Mouse (Mus musculus) embryonic facial prominence, embryonic 10.5 days (tissue): ENCODE results near the gene Riox2. TPM values are rescaled to one million over a fixed set of nuclear protein-coding genes. Genes with fewer than 3 reads are reported as not detected.

ENCODE experiments used
- DNase-seq: peaks from one replicate; pipeline ENCODE4 v3.0.0-alpha.2; 2017; ENCODE audit warnings: low spot score
- H3K27ac ChIP-seq: fragments of 300-500 bp; sonication (generic); replicated peaks from 2 replicates; pipeline ENCODE4 v1.5.1; 2016; ENCODE audit warnings: mild to moderate bottlenecking
- H3K27me3 ChIP-seq: fragments of 300-500 bp; sonication (generic); replicated peaks from 2 replicates; pipeline ENCODE4 v1.6.1; 2016; ENCODE audit warnings: low read depth, mild to moderate bottlenecking; ENCODE audit not compliant: poor library complexity, severe bottlenecking
- H3K36me3 ChIP-seq: fragments of 300-500 bp; sonication (generic); replicated peaks from 2 replicates; pipeline ENCODE4 v1.6.1; 2016; ENCODE audit warnings: mild to moderate bottlenecking, moderate library complexity
- H3K4me1 ChIP-seq: fragments of 300-500 bp; sonication (generic); 2 replicates; pipeline ENCODE4 v1.6.1; 2016
- H3K4me3 ChIP-seq: fragments of 300-500 bp; sonication (generic); 2 replicates; pipeline ENCODE4 v1.5.1; 2016; ENCODE audit warnings: mild to moderate bottlenecking, moderate library complexity
- H3K9me3 ChIP-seq: fragments of 300-500 bp; sonication (generic); 2 replicates; pipeline ENCODE4 v1.6.1; 2016; ENCODE audit warnings: mild to moderate bottlenecking
- WGBS: fragments of 180-500 bp; shearing (Covaris S2); methylation state at CpG from one replicate; pipeline ENCODE4 v1.1.7; 2016; 5-methylcytosine and 5-hydroxymethylcytosine counted together
- polyA plus RNA-seq: library from polyadenylated mRNA; unstranded; fragments of >200 nt; fragmentation: Nextera tagmentation; extraction: Ambion mirVana; gene quantifications from 2 replicates; pipeline ENCODE4 v1.2.1, GENCODE M21; 2016

The Riox2 gene
- polyA plus RNA-seq, 1 experiment from 2014 or later = 37.1 TPM

DNA sequence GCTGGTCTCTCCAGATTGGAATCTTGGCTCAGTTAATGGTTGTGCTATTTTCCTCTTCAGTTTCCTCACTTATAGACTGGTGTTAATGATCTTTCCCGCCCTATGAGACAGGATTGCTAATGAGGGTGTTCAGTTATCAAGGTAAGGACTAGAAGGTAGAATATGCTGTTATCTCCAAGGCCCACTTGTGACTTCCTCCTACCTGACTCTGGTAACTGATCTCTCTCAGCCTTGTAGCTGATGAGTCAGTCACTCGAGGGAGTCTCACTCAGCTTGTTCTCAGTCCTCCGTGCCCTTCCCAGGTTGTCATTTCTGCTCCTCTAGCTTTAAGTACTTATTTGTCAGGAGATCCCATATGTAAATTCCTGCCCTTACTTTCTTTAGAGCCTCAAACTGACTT is 6.4 kb downstream of the Riox2 start:
- DNase-seq = no peak
- 90% methylated on average over 3 of the region's 3 CpGs for WGBS
- Histone ChIP-seq H3K4me1 (peaks cover 2% of the 10 kb centered on the region), H3K27me3 (no peaks in the 10 kb centered on the region), H3K4me3 (no peak overlapping the region), H3K9me3 (no peaks in the 10 kb centered on the region), H3K36me3 (peaks cover 73% of the 10 kb centered on the region), H3K27ac (no peak overlapping the region)

DNA sequence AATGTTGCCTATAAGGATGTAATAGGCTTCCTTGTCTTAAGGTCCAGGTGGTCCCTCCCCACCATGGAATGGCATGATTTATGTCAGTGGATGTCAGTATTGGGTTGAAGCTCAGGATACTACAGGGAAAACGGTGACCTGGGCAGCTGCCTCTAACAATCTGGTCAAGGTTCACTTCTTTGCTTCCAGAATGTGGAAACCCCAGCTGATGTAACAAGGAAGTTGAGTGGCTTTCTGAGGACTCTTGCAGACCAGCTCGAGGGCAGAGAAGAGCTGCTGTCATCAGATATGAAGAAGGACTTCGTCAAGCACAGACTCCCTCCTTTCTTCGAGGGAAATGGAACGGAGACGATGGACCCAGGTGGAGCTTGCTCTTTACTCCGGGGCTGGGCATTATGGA is 15.7 kb downstream of the Riox2 start:
- Histone ChIP-seq H3K4me3 (no peak overlapping the region), H3K4me1 (no peaks in the 10 kb centered on the region), H3K27me3 (no peaks in the 10 kb centered on the region), H3K27ac (no peak overlapping the region), H3K9me3 (no peaks in the 10 kb centered on the region), H3K36me3 (peaks cover 94% of the 10 kb centered on the region)
- no peak for DNase-seq
- 88% methylated on average over 7 of the region's 7 CpGs for WGBS

GRCm38 (mm10) chr16:59487975-59488548 is 16.5 kb downstream of the Riox2 start:
- Histone ChIP-seq H3K9me3 (no peaks in the 10 kb centered on the region), H3K27me3 (no peaks in the 10 kb centered on the region), H3K4me3 (no peak overlapping the region), H3K36me3 (peaks cover 94% of the 10 kb centered on the region), H3K27ac (no peak overlapping the region), H3K4me1 (no peaks in the 10 kb centered on the region)
- no peak for DNase-seq
- WGBS = 94% methylated on average over 9 of the region's 9 CpGs

GRCm38 (mm10) chr16:59493199-59493598 is 21.6 kb downstream of the Riox2 start:
- no peak overlapping the region for H3K27ac ChIP-seq
- H3K27me3 ChIP-seq = no peaks in the 10 kb centered on the region
- H3K4me1 ChIP-seq = no peaks in the 10 kb centered on the region
- peaks cover 78% of the 10 kb centered on the region for H3K36me3 ChIP-seq
- DNase-seq = no peak
- WGBS = 92% methylated on average over 14 of the region's 14 CpGs
- no peaks in the 10 kb centered on the region for H3K9me3 ChIP-seq
- H3K4me3 ChIP-seq = no peak overlapping the region

DNA sequence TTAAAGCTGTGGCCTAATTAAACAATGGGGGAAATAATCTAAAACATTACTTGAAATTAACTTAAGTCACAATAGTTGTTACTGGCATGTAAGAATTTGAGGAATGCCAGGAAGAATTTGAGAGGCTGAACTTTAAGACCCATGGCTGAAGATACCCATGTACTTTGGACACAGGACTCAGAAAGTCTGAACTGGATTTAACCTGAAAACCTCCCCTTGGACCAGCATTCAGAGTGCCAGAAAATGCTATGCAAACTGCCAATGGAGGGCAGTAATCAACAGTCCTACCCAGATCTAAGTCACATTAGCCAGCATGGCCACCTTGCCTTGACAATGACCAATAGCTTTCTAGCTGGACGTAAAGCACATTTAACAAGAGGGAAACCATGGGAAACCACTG is 26.4 kb downstream of the Riox2 start:
- H3K36me3 ChIP-seq = peaks cover 60% of the 10 kb centered on the region
- H3K27ac ChIP-seq = no peak overlapping the region
- H3K4me3 ChIP-seq = no peak overlapping the region
- H3K4me1 ChIP-seq = no peaks in the 10 kb centered on the region
- H3K9me3 ChIP-seq = no peaks in the 10 kb centered on the region
- WGBS = 87% methylated on average over 1 of the region's 1 CpGs
- no peak for DNase-seq
- H3K27me3 ChIP-seq = no peaks in the 10 kb centered on the region

DNA sequence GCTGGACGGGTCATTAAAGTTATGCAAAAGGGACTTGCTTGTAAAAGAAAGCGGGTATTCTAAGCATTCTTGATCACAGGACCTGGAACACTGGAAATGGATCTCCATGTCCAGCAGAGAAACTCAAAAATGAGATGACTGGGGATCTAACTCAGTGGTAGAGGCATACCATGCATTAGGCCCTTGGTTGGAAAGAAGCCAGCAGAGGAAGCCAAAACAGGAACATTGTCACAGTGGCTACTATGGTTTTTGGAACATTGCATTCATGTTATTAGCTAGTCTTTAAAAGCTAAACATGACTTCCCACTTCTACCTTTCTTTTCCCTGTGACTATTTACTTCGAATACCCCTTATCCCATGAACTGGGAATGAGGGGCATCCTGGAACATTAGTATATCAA is 27.6 kb downstream of the Riox2 start:
- Histone ChIP-seq H3K4me3 (no peak overlapping the region), H3K4me1 (no peaks in the 10 kb centered on the region), H3K27ac (no peak overlapping the region), H3K36me3 (peaks cover 48% of the 10 kb centered on the region), H3K27me3 (no peaks in the 10 kb centered on the region), H3K9me3 (no peaks in the 10 kb centered on the region)
- DNase-seq = no peak
- WGBS = 92% methylated on average over 3 of the region's 3 CpGs

- no peak overlapping the region for H3K4me3 ChIP-seq
- WGBS = 90% methylated on average over 5 of the region's 5 CpGs
Measured at GRCm38 (mm10) chr16:59509830-59510229, 38.3 kb downstream of the Riox2 start.

DNA sequence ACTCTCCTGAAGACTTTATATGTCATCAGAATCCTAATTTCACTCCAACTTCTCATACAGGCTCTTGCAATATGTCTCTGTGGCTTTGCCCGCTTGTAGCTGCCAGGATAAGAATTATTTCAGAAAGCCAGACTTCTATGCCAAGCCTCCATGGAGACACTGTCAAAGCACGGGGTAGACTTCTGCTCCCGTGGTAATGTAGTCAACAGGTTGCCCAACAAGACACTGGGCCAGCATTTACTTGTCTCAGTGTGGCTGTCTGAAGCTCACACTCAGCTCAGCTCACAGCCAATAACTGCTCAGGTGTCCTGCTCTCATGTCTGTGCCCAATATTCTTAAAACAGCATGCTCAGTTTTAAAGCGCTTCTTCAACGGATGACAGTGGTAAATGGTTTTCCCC is 43.6 kb downstream of the Riox2 start:
- WGBS = 95% methylated on average over 5 of the region's 5 CpGs
- peaks cover 15% of the 10 kb centered on the region for H3K4me1 ChIP-seq
- H3K9me3 ChIP-seq = peaks cover 5% of the 10 kb centered on the region; the same call in 1 of the 2 replicates
- H3K27ac ChIP-seq = no peak overlapping the region
- no peak for DNase-seq
- no peaks in the 10 kb centered on the region for H3K27me3 ChIP-seq
- H3K4me3 ChIP-seq = no peak overlapping the region
- H3K36me3 ChIP-seq = peaks cover 16% of the 10 kb centered on the region

More at GRCm38 (mm10) chr16:59509830-59510229, 38.3 kb downstream of the Riox2 start:
- no peaks in the 10 kb centered on the region for H3K4me1 ChIP-seq
- no peak overlapping the region for H3K27ac ChIP-seq
- peaks cover 35% of the 10 kb centered on the region for H3K36me3 ChIP-seq
- H3K27me3 ChIP-seq = no peaks in the 10 kb centered on the region
- DNase-seq = no peak
- H3K9me3 ChIP-seq = no peaks in the 10 kb centered on the region

DNA sequence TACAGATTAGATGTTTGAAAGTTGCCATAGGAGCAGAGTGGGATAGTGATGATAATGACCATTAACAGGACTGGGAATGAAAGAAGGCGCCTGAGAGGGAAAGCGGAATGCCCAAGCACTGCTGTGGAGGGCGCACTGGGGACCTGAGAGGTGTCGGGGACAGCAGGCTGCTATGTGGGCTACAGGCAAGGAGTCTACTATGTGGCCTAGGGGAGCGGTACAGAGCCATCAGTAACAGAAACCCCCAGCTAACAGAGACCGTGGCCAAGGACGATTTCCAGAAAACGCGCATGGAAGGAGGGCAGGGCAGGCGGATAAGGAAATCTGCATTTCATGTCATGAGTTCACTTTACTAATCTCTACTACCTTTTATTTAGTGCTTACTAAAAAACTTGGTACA is 45.4 kb downstream of the Riox2 start:
- H3K4me3 ChIP-seq = no peak overlapping the region
- peaks cover 15% of the 10 kb centered on the region for H3K4me1 ChIP-seq
- 92% methylated on average over 10 of the region's 10 CpGs for WGBS
- no peaks in the 10 kb centered on the region for H3K27me3 ChIP-seq
- peaks cover 16% of the 10 kb centered on the region; the same call in 1 of the 2 replicates for H3K36me3 ChIP-seq
- H3K27ac ChIP-seq = no peak overlapping the region
- H3K9me3 ChIP-seq = peaks cover 5% of the 10 kb centered on the region; the same call in 1 of the 2 replicates
- no peak for DNase-seq

DNA sequence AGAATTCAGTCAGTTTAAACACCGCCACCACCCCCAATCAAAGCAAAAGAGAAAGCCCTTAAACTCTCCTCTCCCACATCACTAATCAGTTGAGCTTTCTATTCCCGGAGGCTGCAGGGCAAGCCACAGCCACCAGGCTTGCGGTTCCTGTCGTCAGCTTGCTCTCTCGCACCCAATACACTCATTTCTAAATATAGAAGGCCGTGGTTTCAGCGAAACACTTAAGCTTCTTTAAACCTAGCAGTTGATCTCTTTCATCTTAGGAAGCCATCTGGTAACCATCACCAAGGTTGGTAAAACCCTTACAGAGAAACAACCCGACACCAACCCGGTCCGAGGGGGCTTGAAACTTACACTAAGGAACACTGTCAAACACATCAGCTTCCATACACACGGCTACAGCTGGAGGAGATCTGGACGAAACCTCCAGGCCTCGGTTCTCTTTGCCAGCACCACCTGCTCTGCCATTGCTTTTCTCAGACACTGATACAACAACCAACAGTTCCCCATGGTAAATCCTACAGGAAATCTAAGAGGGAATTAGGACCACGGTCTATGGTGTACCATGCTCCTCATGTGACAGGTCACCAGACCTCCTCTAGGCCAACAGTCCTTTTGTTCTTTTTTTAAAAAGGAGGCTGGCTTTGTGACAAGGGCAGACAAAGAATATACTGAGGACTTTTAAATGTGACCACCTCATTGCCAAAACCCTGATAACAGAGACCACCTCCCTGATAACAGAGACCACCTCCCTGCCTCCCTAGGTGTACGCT is 46.1 kb downstream of the Riox2 start:
- Histone ChIP-seq H3K36me3 (peaks cover 16% of the 10 kb centered on the region; the same call in 1 of the 2 replicates), H3K27me3 (no peaks in the 10 kb centered on the region), H3K9me3 (peaks cover 5% of the 10 kb centered on the region; the same call in 1 of the 2 replicates), H3K27ac (no peak overlapping the region), H3K4me3 (no peak overlapping the region), H3K4me1 (peaks cover 15% of the 10 kb centered on the region)
- DNase-seq = peak; percentile 44
- 61% methylated on average over 15 of the region's 15 CpGs for WGBS

DNA sequence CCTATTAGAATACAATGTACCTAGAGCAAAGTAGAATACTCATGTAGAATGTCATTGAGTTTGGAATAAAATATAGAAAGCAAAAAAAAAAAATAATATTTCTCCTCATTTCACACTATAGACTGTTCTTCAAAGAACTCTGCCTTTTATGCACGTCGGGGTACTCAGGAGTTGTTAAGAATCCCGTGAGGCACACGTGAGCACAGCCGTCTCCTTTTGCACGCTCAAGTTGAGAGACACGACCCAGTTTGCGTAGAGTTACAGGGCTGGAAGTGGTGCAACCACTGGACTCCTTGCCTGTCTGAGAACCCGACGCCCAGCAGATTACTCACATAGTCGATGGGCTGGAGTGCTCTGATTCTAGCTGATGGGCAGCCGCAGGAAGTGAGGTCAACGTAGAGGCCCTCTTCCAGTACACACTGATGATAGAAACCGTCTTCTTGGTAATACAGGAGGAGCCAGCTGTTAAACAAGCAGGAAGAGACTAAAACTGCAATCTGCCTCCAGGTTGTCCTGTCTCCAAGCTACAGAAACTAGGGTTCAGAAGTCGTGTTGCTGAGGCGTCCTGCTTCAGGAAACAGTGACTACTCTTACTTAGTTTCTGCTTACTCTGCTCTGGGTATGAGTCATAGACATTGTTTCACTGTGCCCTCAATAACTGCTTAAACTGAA is 50.3 kb downstream of the Riox2 start:
- Histone ChIP-seq H3K27me3 (no peaks in the 10 kb centered on the region), H3K4me3 (no peak overlapping the region), H3K9me3 (no peaks in the 10 kb centered on the region), H3K4me1 (peaks cover 14% of the 10 kb centered on the region), H3K27ac (no peak overlapping the region), H3K36me3 (peaks cover 9% of the 10 kb centered on the region; the same call in 1 of the 2 replicates)
- 85% methylated on average over 16 of the region's 16 CpGs for WGBS
- DNase-seq = no peak

- Histone ChIP-seq H3K27ac (no peak overlapping the region), H3K4me3 (no peak overlapping the region), H3K27me3 (no peaks in the 10 kb centered on the region), H3K4me1 (0 out of 2 replicates have a peak, but pooled peaks cover 1% of the 10 kb centered on the region), H3K9me3 (no peaks in the 10 kb centered on the region), H3K36me3 (peaks cover 15% of the 10 kb centered on the region)
- 74% methylated on average over 6 of the region's 6 CpGs for WGBS
- no peak for DNase-seq
Measured at GRCm38 (mm10) chr16:59526939-59527338, 55.4 kb downstream of the Riox2 start.
